Mouse (Mus musculus): ENCODE measurements around the gene Ces1d.

The Ces1d gene

GRCm38 (mm10) chr8:93140696-93141095, 56.9 kb downstream of the Ces1d start:
- peak; percentile 29 to 63 for DNase-seq (ENCODE audit: low spot score in 2 of 2)

- DNase-seq (ENCODE audit: low spot score in 2 of 2) = no peak
Observed at GRCm38 (mm10) chr8:93132196-93132595, 65.4 kb downstream of the Ces1d start.

GRCm38 (mm10) chr8:93131233-93131980, 66.2 kb downstream of the Ces1d start, which contains the start of gene Ces1c:
Gene Ces1c, minus strand, starts transcription at chr8:93131283.
- no peak for DNase-seq (ENCODE audit: low spot score in 2 of 2)

- no peak for DNase-seq (ENCODE audit: low spot score in 2 of 2)
Observed at GRCm38 (mm10) chr8:93126476-93126875, 71.2 kb downstream of the Ces1d start.

- no peak for DNase-seq (ENCODE audit: low spot score in 2 of 2)
Observed at GRCm38 (mm10) chr8:93122005-93122404, 75.6 kb downstream of the Ces1d start.
